Mouse (Mus musculus) 3T3-L1 (cell line): Measurements from ENCODE around the gene Atp9a.
A peak's percentile ranks its signal among the peaks of the same experiment; 100 is the strongest.

Source experiments
- DNase-seq: peaks from one replicate; pipeline ENCODE4 v3.0.0-alpha.2; 2015; ENCODE audit warnings: low read depth, low spot score

Atp9a gene

DNA sequence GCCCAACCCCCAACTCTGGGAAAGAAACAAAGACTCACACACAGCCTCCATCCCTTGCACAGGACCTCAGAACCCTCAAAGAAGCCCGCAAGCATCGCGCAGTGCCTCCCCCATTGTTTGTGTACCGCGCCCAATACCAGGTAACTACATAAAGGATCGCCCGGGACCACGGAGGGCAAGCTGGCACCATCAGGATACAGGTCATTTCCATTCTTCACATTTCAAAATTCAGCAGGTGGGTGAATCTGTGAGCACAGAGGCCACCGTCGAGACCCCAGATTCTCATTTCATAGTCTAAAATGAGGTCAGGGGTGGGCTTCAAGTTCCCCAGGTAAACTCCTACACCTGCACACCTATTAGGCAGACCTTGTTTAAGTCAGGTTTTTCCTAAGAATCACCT, 1.7 kb downstream of the Atp9a start:
- DNase-seq = no peak

DNA sequence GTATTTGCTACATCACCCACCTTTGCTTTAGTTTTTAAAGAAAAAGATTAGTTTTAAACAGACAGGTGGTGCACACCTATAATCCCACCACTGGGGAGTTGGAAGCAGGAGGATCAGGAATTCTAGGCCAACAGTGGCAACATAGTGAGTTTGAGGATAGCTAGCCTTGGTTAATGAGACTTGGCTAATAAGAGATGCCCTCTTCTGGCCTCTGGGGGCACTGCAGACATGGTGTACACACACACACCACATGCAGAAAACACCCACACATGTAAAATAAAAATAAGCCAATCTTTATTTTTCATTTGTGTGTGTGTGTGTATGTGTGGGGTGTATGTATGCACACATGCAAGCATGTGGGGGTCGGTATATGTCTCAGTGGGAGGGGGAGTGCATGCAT, 3.4 kb downstream of the Atp9a start:
- DNase-seq = no peak

DNA sequence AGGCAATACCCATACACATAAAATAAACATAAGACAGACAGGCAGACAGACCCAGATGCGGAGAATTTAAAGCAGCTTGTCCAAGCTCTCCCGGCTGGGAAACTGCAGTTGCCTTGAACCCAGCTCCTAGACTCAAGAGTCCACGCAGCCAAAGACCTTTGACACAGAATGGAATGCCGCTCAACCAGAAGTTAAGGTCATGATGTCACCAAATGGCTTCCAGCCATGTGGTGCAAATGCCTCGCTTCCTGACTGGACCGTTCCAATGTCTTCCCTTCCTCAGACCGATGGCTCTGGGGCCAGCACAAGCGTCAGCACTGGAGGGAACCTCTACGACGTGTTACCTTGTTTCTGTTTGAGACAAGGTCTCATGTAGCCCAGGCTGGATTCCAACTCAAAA, 4.3 kb downstream of the Atp9a start:
- no peak for DNase-seq

DNA sequence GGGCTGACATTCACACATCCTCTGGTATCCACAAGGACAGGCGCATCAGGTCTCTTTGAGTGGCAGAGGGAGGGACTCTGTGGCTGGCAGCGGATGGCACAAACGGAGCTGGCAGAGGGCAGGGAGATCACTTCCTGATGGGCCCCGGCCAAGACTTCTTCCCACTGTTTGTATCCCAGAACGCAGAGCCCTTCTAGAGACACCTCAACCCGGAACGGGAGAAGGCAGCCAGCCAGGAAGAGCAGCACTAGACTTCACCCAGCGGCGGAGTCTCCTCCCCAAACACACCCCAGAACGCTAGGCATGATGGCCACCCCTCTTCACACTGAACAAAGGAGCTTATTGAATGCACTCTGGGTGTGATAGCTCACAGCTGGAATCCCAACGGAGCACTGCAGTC, 8.2 kb downstream of the Atp9a start:
- no peak for DNase-seq

DNA sequence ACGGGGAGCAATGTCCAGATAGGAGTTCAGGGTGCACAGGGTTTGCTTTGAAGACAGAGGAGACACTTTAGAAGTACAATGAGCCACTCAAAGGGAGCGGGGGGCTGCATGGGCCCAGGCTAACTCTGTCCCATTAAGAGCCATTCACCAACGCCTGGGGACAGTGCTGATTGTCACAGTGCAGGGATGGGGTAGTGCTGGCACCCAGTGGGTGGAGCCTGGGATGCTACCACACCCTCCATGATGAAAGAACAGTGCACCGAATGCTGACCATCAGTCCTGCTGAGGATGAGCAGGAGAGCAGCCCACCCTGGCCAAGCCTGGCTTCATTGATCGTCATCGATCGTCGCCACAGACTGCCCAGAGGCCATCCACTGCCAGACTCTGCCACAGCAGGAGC, 11.0 kb downstream of the Atp9a start:
- no peak for DNase-seq

- DNase-seq = no peak
Measured at GRCm38 (mm10) chr2:168729736-168730135, 12.5 kb downstream of the Atp9a start.

DNA sequence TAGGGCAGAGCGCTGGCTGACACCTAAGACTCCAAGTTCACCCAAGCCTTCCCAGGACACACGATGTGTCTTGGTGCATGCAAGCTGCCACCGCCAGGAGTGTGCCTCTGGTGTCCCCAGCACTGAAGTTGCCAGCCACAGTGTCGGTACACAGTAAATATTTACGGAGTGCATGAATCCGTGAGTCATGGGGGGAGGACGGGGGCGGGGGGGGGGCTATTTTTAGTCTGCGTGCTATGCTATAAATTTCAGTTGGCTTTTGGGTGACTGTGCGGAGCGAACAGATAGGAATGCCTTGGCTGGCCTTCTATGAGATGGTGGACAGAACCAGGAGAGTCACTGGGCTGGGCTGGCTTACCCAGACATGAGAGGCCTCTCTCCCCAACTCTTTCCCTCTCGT, 14.2 kb downstream of the Atp9a start:
- DNase-seq = no peak

DNA sequence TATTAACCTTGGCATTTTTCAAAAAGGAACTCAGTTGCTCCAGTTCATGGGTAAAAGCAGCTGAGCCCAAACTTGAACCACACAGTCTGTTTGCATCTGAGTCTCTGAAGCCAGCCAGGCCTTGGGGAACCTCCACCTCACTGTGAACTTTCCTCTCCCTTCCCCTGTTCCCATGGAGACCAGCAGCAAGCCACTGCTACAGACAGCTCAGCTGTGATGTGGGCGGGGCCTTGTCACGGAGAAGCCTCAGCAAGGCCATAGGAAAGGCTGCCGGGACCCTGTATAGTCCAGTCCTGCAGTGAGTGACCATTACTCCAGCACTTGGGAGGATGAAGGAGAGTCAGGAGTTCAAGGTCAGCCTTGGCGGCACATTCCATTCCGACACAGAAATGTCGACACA, 16.2 kb downstream of the Atp9a start:
- peak; percentile 8 for DNase-seq

DNA sequence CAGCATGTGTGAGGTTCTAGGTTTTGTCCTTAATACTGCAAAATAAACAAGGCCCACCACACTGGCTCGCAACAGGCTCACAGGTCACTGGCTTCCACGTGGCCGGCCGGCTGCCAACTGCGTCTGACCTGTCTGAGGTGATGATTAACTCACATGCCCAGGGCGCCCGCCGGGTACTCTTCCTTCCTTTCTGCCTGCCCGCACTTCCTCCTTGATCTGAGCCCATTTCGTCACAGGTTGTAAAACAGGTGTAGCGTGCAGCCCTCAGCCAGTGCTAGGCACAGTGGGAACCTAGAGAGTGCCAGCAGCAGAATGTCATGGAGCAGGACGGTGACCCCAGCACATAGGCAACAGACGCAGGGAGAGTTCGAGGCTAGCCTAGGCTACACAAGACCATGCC, 20.9 kb downstream of the Atp9a start:
- no peak for DNase-seq

DNA sequence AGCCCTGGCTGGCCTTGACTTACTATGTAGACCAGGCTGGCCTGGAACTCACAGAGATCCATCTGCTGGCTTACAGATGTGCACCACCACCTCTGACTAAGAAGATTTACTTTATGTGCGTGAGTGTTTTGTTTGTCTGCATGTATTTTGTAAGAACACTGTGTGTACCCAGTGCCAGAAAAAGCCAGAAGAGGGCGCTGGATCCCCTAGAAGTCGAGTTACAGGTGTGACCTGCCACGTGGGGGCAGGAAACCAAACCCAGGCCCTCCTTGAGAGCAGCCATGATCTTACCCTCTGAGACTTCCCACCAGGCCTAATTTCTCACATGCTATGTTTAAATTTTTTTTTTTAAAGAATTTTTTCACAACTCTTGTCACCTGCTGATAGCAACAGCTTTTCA, 22.5 kb downstream of the Atp9a start:
- DNase-seq = no peak

GRCm38 (mm10) chr2:168718735-168719134, 23.5 kb downstream of the Atp9a start:
- DNase-seq = no peak

- DNase-seq = no peak
Measured at GRCm38 (mm10) chr2:168718267-168718666, 23.9 kb downstream of the Atp9a start.

DNA sequence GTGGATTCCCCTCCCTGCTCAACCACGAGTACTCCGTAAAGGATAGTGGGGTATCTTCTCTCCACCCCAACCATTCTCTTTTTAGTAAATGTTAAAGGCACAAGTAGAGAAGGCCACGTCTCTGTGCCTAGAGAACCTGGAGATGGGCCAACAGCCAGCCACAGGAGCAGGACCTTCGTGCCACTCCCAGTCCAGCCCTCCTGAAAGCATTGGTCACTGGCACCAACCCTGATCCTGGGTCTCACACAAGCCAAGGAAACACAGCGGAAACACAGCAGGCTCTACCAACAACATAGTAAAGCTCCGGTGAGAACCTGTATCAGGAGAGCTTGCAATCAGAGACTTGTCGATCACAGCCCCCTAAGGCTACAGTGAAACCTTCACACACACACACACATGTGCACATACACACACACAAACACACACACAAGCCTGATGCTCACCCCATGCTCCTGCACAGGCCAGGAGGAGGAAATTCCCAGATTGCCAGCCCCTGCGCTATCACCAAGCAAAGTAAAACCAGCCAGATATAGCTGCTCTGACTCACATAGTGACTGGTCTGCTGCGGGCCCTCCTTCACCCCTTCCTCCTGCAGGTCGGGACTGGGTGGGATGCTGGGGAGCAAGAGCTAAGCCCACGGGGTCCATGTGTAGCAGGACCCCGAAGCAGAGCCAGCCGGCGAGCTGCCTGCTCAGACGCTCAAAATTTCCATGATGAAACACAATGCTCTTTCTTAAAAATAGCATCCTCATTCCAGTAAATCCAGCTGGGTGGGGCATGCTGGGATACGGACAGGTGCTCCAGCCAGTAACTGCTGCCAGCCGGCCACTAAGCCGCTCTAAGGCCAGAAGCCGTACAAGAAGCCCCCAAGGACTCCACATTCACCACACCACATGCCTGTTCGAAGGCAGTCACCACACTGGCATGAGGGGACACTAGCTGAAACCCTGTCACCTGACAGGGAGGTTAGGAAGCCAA, 29.7 kb downstream of the Atp9a start:
- DNase-seq = no peak

- DNase-seq = no peak
Measured at GRCm38 (mm10) chr2:168710979-168711378, 31.2 kb downstream of the Atp9a start.

GRCm38 (mm10) chr2:168707766-168708165, 34.4 kb downstream of the Atp9a start:
- no peak for DNase-seq

GRCm38 (mm10) chr2:168702266-168702665, 39.9 kb downstream of the Atp9a start:
- DNase-seq = no peak

DNA sequence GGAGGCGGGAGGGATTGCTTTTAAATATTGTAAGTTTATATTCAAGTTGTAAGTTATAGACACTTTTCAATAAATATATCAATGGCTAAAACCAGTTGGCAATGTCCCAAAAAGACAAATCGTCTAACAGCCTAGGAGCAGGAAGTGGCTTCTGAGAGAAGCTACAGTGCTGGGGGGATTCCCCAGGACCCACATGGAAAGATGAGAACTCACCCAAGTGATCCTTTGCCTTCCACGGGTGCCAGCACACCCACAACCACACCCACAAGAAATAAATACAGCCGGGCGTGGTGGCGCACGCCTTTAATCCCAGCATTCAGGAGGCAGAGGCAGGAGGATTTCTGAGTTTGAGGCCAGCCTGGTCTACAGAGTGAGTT, 47.2 kb downstream of the Atp9a start:
- DNase-seq = no peak

GRCm38 (mm10) chr2:168694379-168695026, 47.7 kb downstream of the Atp9a start:
- DNase-seq = no peak

DNA sequence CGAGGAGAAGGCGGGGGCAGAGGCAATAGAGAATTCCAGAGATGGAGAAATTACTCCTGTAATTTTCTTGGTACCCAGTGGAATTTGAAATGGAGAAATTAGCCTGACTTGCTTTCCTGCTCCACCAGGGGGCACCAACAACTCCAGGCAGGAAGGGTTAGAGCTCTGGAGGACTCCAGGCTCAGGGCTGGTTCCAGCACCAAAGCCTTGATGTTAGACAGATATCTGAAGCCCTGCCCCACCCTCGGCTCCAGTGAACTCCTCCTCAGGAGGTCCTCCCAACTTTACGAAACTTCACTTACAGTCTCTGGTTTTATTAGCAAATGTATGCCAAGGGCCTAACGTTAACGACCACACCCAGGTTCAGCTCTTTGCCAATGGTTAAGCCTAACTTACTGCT, 50.4 kb downstream of the Atp9a start:
- peak; percentile 80 for DNase-seq

DNA sequence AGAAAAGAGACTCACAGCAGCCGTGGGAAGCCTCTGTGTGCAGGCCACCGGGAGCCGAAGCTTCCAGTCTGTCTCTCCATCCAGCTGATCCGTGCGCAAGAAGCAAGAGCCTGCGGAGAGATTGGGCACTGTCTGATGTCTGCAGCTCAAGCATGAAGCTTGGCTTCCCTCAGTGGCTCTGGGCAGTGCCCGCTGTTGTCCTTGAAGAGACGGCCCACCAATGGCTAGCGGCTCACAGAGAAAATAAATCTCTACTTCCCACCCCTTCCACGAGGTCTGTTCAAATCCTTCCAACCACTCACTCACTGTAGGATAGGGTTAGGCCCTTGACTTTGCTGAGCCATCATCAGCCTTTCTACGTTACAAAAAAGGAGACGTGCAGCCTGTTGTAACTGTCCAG, 54.9 kb downstream of the Atp9a start:
- DNase-seq = no peak

GRCm38 (mm10) chr2:168685909-168686308, 56.3 kb downstream of the Atp9a start:
- no peak for DNase-seq

- no peak for DNase-seq
Measured at GRCm38 (mm10) chr2:168684695-168685094, 57.5 kb downstream of the Atp9a start.

- DNase-seq = no peak
Measured at GRCm38 (mm10) chr2:168683520-168684150, 58.6 kb downstream of the Atp9a start.
